Mouse (Mus musculus): ENCODE results near the gene Gm49361. TPM values are rescaled to one million over a fixed set of nuclear protein-coding genes. Genes with fewer than 3 reads are reported as not detected.

The Gm49361 gene
- polyA plus RNA-seq, 1 experiment from 2014 or later, result not detected

DNA sequence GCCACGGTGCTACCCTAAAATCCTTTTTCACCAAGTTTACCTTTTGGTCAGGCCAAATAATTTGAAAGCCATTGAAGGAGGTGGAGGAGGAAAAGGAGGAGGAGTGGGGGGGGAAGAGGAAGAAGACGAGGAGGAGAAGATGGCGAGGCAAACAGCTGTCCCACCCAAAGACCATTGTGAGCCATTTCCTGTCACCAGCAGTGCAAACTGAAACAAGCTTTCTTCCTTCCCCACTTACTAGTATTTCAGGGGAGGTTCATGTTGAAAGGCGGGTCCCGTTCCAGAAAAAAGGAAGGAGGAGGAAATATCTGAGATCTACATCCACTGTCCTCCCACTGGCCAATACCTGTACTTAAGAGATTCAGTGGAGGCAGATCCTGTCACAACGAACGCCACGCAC is 16.5 kb downstream of the Gm49361 start:
- Histone ChIP-seq H3K27ac (replicated peaks) (no peak overlapping the region), H3K4me2 (replicated peaks) (no peak overlapping the region), H3K27me3 (no peaks in the 10 kb centered on the region), H3K4me3 (no peak overlapping the region), H3K36me3 (peaks cover 9% of the 10 kb centered on the region; the same call in 1 of the 2 replicates), H3K4me1 (peaks cover 27% of the 10 kb centered on the region), H3K9ac (replicated peaks) (no peak overlapping the region), H3K9me3 (no peaks in the 10 kb centered on the region)
- whole genome bisulfite sequencing, result 87% methylated on average over 8 of the region's 8 CpGs
- ATAC-seq (ENCODE audit: low FRiP score, low read depth), result no peak

DNA sequence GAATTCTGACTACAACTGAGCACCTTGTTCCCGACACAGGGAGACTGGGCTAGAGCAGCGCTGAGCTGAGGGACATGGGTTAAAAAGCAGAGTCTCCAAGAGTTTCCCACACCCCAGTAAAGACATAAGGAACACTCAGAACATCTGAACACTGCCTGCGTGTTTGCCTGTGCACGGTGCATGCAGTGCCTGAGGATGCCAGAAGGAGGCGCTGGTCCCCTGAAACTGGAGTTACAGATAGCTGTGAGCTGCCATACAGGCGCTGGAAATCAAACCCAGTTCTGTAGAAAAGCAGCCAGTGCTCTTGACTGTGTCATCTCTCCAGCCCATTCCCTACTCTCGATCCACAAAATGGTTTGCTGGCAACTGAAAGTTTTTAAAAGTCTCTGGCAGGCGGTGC is 19.7 kb downstream of the Gm49361 start:
- H3K27me3 ChIP-seq, result no peaks in the 10 kb centered on the region
- H3K9ac ChIP-seq (replicated peaks), result no peak overlapping the region
- H3K36me3 ChIP-seq, result peaks cover 10% of the 10 kb centered on the region; the same call in 1 of the 2 replicates
- H3K4me2 ChIP-seq (replicated peaks), result no peak overlapping the region
- no peak overlapping the region for H3K27ac ChIP-seq (replicated peaks)
- H3K4me3 ChIP-seq, result no peak overlapping the region
- no peaks in the 10 kb centered on the region for H3K9me3 ChIP-seq
- ATAC-seq (ENCODE audit: low FRiP score, low read depth), result no peak
- H3K4me1 ChIP-seq, result peaks cover 13% of the 10 kb centered on the region
- 75% methylated on average over 8 of the region's 8 CpGs for WGBS

DNA sequence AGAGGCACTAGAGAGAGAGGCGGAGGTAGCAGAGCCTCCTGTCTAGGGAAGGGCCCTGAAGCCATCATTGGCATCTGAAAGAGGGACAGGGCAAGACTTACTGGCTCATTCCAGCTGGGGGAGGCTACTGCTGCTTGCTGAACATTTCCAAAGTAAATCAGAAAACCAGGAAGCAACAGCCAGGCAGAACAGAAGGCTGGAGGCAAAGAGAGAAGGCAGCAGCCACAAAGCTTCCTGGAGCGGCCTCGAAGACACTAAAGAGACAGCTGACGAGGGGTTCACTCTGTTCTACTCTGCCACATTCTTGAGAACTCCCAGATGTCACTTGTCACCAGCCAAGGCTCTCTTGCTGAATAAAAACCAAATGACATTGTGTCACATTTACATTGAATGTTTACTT is 21.4 kb downstream of the Gm49361 start:
- Histone ChIP-seq H3K4me2 (replicated peaks) (no peak overlapping the region), H3K4me1 (no peaks in the 10 kb centered on the region), H3K27me3 (no peaks in the 10 kb centered on the region), H3K4me3 (no peak overlapping the region), H3K9me3 (no peaks in the 10 kb centered on the region), H3K9ac (replicated peaks) (no peak overlapping the region), H3K36me3 (peaks cover 10% of the 10 kb centered on the region; the same call in 1 of the 2 replicates), H3K27ac (replicated peaks) (no peak overlapping the region)
- no peak for ATAC-seq (ENCODE audit: low FRiP score, low read depth)
- 89% methylated on average over 4 of the region's 4 CpGs for WGBS

DNA sequence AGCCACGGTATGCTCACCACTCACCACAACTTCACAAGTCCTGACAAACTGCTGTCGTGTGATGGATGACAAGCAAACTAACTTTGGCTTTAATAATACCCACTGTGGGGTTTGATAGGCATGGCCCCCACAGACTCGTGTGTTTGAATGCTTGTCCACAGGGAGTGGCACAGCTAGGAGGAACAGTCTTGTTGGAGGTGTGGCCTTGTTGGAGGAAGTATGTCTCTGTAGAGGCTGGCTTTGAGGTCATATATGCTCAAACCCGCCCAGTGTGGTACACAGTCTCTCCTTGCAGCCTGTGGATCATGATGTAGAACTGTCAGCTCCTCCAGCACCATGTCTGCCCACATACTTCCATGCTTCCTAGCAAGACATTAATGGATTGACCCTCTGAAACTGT is 27.7 kb downstream of the Gm49361 start:
- Histone ChIP-seq H3K9me3 (no peaks in the 10 kb centered on the region), H3K4me1 (peaks cover 8% of the 10 kb centered on the region; the same call in 1 of the 2 replicates), H3K4me3 (no peak overlapping the region), H3K4me2 (replicated peaks) (no peak overlapping the region), H3K27ac (replicated peaks) (no peak overlapping the region), H3K9ac (replicated peaks) (no peak overlapping the region), H3K36me3 (0 out of 2 replicates have a peak, but pooled peaks cover 4% of the 10 kb centered on the region), H3K27me3 (no peaks in the 10 kb centered on the region)
- WGBS, result 89% methylated on average over 4 of the region's 4 CpGs
- ATAC-seq (ENCODE audit: low FRiP score, low read depth), result no peak

DNA sequence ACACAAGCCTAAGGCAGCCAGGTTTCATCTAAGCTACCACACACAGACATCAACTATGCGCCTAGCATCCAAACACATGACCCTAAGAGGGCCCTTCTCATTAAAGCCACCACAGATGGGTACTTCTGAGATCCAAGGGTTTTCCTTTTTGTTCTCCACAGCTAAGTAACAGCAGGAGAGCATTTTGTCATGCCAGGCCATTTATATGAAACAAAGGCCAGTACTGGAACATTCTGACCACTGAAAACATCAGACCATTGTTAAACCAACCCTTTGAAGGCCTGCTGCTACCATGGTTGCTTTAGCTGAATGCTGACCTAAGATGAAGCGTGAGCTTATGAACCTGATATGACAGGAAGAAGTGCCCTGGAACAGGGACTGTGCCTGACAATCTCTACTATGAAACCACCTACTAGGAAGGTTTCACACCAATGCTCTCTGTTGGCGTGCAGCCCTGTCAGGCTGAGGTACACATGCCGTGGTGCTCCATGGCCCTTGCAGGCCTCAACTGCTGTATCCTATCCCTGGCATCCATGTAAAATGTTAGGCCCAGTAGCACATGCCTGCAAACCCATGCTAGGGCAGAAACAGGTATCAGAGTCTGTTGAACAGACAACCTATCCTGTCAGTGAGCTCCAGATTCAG is 29.2 kb downstream of the Gm49361 start:
- peaks cover 8% of the 10 kb centered on the region; the same call in 1 of the 2 replicates for H3K4me1 ChIP-seq
- no peak for ATAC-seq (ENCODE audit: low FRiP score, low read depth)
- H3K36me3 ChIP-seq, result no peaks in the 10 kb centered on the region
- H3K9me3 ChIP-seq, result no peaks in the 10 kb centered on the region
- H3K4me3 ChIP-seq, result no peak overlapping the region
- H3K4me2 ChIP-seq (replicated peaks), result no peak overlapping the region
- peak overlapping the region; percentile 22; the same call in 1 of the 2 replicates for H3K27ac ChIP-seq (replicated peaks)
- no peaks in the 10 kb centered on the region for H3K27me3 ChIP-seq
- WGBS, result 59% methylated on average over 4 of the region's 4 CpGs
- H3K9ac ChIP-seq (replicated peaks), result no peak overlapping the region

DNA sequence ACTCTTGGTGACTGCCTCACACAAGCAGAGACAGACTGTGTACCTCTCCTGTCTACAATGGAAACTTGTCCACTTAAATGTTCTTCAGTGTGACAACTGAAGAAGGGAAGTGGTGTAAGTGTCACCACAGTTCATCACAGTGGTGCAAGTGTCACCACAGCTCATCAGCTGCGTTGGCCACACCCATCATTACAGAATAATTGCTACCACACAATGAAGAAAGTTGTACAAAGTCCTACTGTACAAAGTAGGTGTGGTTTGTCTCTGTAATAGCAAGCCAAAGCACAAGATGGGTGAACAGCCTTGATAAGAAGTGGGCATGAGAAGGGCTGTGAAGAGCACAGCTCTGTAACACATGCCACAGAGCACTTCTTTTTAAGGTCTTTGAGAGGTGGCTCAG is 33.0 kb downstream of the Gm49361 start:
- Histone ChIP-seq H3K36me3 (no peaks in the 10 kb centered on the region), H3K27me3 (no peaks in the 10 kb centered on the region), H3K4me3 (no peak overlapping the region), H3K9ac (replicated peaks) (no peak overlapping the region), H3K27ac (replicated peaks) (no peak overlapping the region), H3K4me1 (peaks cover 22% of the 10 kb centered on the region), H3K4me2 (replicated peaks) (no peak overlapping the region), H3K9me3 (no peaks in the 10 kb centered on the region)
- 90% methylated on average over 1 of the region's 1 CpGs for WGBS
- no peak for ATAC-seq (ENCODE audit: low FRiP score, low read depth)

DNA sequence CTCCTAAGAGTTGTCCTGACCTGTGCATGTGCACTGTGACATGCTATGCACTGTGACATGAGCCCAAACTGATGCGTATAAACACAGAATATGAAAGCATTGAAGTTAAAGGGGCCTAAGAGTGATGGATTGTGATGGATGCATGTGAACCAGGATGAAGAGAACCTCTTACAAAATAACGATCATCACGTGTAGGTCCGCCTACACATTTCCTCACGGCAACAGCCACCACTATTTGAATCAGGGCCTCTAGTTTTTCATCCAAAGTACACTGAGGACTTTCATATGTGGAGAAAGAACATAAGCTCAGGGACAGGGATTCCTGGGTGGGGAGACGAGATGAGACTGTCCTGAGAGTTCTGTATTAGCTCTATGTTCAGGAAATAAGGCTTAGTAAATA is 34.8 kb downstream of the Gm49361 start:
- WGBS, result 97% methylated on average over 6 of the region's 6 CpGs
- Histone ChIP-seq H3K36me3 (no peaks in the 10 kb centered on the region), H3K4me3 (no peak overlapping the region), H3K4me2 (replicated peaks) (no peak overlapping the region), H3K9me3 (no peaks in the 10 kb centered on the region), H3K27me3 (no peaks in the 10 kb centered on the region), H3K9ac (replicated peaks) (no peak overlapping the region), H3K4me1 (peaks cover 25% of the 10 kb centered on the region), H3K27ac (replicated peaks) (no peak overlapping the region)
- no peak for ATAC-seq (ENCODE audit: low FRiP score, low read depth)

DNA sequence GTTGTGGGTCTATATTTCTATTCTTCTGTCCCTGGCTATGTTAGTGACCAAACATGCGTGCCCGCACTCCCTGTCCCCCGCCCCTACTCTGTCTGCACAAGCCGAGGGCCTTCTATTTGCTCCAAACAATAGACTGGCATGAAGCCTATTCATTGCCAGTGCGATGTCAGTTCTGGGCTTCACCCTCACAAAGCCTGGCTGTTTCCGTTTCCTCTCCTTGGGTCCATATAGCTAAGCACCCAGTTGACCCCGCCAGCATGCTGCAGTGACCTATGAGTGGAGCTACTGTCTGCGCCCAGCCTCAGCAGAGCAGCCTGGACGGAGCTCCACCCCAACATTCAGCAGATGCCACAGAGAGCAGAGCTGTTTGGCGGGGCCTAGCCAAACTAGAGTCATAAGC is 36.7 kb downstream of the Gm49361 start:
- WGBS, result 17% methylated on average over 10 of the region's 10 CpGs
- Histone ChIP-seq H3K27ac (replicated peaks) (peak overlapping the region; percentile 54), H3K27me3 (no peaks in the 10 kb centered on the region), H3K36me3 (no peaks in the 10 kb centered on the region), H3K4me1 (peaks cover 25% of the 10 kb centered on the region), H3K9ac (replicated peaks) (no peak overlapping the region), H3K4me3 (no peak overlapping the region), H3K4me2 (replicated peaks) (0 out of 2 replicates have a peak overlapping the region, but pooled peaks have one; percentile 7), H3K9me3 (no peaks in the 10 kb centered on the region)
- peak; percentile 65 for ATAC-seq (ENCODE audit: low FRiP score, low read depth)

DNA sequence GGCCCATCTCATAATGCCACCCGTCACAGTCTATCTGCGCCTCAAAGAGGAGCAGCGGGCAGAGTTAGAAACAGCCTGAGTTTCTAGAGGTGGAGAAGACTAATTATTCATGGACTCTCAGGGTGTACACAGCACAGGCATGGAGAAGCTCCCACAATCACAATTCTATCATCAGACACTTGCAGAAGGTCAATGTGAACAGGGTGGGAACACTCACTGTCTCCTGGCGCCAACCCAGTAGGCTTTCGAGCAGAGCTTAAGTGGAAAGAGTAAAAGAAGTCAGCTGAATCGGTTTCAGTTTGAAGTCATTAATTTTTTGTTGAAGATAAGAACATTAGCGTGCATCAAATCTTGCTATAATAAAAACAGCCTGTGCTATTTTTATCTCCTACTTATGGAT is 37.3 kb downstream of the Gm49361 start:
- no peaks in the 10 kb centered on the region for H3K27me3 ChIP-seq
- no peak overlapping the region for H3K4me2 ChIP-seq (replicated peaks)
- WGBS, result 83% methylated on average over 7 of the region's 7 CpGs
- H3K4me3 ChIP-seq, result no peak overlapping the region
- no peak for ATAC-seq (ENCODE audit: low FRiP score, low read depth)
- no peaks in the 10 kb centered on the region for H3K9me3 ChIP-seq
- H3K36me3 ChIP-seq, result no peaks in the 10 kb centered on the region
- H3K4me1 ChIP-seq, result peaks cover 25% of the 10 kb centered on the region
- H3K9ac ChIP-seq (replicated peaks), result no peak overlapping the region
- no peak overlapping the region for H3K27ac ChIP-seq (replicated peaks)

DNA sequence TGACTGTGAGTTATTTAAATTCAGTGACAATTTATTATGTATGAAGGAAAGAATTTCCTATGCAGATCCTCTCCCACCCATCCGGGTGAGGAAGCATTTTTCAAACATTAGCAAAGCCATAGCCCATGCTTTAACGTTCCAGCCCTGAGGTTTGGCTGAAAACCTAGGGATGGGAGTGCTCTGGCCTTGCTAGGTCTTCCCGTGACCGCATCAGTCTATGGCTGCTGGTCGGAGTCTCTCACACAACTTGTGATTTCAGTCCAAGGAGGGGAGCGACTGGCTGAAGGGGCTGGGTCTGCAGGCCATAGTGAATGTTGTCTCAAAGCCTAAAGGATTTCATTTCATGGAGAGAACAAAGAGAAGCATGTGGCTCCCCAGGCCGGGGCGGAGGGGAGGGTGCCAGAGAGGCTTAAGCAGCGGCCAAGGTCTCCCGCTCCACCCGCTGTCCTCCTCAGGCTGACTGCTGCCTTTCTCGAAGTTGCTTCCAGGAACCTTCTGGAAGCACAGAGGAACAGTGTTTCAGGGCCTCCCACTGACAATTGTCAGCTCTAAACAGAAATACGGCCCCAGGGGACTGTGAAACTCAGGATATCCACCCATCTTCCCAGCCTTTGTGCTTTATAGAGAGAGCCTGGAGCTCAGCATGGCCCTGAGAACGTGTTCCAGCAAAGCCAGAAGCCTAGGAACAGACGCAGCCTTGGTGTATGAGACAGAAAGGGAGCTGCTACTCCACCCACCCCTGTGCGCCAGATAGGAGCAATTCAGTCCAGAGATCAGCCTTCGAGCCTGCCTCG is 38.6 kb downstream of the Gm49361 start:
- Histone ChIP-seq H3K9me3 (no peaks in the 10 kb centered on the region), H3K9ac (replicated peaks) (peak overlapping the region; percentile 16; the same call in 1 of the 2 replicates), H3K4me1 (peaks cover 26% of the 10 kb centered on the region), H3K27me3 (no peaks in the 10 kb centered on the region), H3K4me3 (no peak overlapping the region), H3K27ac (replicated peaks) (peak overlapping the region; percentile 62), H3K4me2 (replicated peaks) (no peak overlapping the region), H3K36me3 (no peaks in the 10 kb centered on the region)
- WGBS, result 36% methylated on average over 18 of the region's 18 CpGs
- ATAC-seq (ENCODE audit: low FRiP score, low read depth), result 0 out of 2 replicates have a peak, but pooled peaks have one; percentile 24

DNA sequence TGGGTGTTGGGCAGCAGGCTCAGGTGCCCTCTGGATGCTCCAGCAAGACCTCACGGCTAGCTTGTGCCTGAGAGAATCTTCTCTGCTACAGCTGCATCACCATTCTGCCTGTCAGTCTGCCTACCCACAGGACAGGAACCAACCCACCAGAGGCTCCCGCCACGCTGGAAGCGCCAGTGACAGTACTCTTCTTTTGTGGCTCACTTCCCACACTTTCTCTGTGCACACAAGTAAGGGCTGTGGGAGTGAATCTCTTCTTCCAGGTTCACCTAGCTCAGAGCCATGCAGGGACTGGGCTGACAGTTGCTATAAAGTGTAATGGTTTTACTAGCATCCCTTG is 39.2 kb downstream of the Gm49361 start:
- Histone ChIP-seq H3K9me3 (no peaks in the 10 kb centered on the region), H3K4me3 (no peak overlapping the region), H3K4me2 (replicated peaks) (no peak overlapping the region), H3K36me3 (no peaks in the 10 kb centered on the region), H3K27me3 (no peaks in the 10 kb centered on the region), H3K27ac (replicated peaks) (peak overlapping the region; percentile 62; the same call in 1 of the 2 replicates), H3K9ac (replicated peaks) (no peak overlapping the region), H3K4me1 (peaks cover 32% of the 10 kb centered on the region)
- 79% methylated on average over 4 of the region's 4 CpGs for WGBS
- 0 out of 2 replicates have a peak, but pooled peaks have one; percentile 3 for ATAC-seq (ENCODE audit: low FRiP score, low read depth)

DNA sequence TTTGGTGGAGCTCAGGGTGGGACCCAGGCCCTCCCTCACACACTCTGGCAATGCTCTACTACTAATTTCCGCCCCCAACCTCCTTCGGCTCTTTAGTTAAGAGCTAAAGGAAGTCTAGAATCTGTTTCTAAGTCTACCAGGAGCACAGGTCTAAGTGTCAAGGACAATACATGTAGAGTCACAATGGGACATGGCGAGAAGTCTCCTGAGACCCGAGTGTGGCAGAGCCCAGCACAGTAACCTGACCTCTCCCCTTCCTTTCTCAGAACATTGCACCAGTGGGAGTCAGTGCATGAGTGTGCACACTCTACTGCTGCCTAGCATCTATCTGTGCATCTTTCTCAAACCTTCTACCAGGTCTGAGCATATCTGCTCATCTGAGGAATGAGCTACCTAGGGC is 40.1 kb downstream of the Gm49361 start:
- no peak overlapping the region for H3K4me3 ChIP-seq

More for the DNA sequence above, 40.1 kb downstream of the Gm49361 start:
- ATAC-seq (ENCODE audit: low FRiP score, low read depth), result no peak
- WGBS, result 96% methylated on average over 4 of the region's 4 CpGs
- no peaks in the 10 kb centered on the region for H3K36me3 ChIP-seq
- no peak overlapping the region for H3K27ac ChIP-seq (replicated peaks)
- H3K4me2 ChIP-seq (replicated peaks), result no peak overlapping the region
- H3K4me1 ChIP-seq, result peaks cover 32% of the 10 kb centered on the region
- no peak overlapping the region for H3K9ac ChIP-seq (replicated peaks)
- H3K9me3 ChIP-seq, result no peaks in the 10 kb centered on the region
- H3K27me3 ChIP-seq, result no peaks in the 10 kb centered on the region
